Mouse (Mus musculus): ENCODE results near the gene Asb7. TPM values are rescaled to one million over a fixed set of nuclear protein-coding genes. Genes with fewer than 3 reads are reported as not detected.

The Asb7 gene
- 10.8 TPM for polyA plus RNA-seq (2015; fragmentation: Illumina TruSeq; extraction: RNeasy Lipid Tissue Mini Kit (QIAGEN cat#74804); ENCODE audit: insufficient read depth, low replicate concordance)

GRCm38 (mm10) chr7:66689294-66689619 lies at the start of gene Asb7:
Gene Asb7 (minus strand): TSS chr7:66689596.

GRCm38 (mm10) chr7:66689620-66690360 lies 394 bp upstream of the Asb7 start, which contains the start of gene Lins1:
Gene Lins1 (plus strand): TSS chr7:66689889.

Other genes with a start within 250 kb of the Asb7 start
- gene Lins1, start 293 bp upstream of the Asb7 start, polyA plus RNA-seq (2015; fragmentation: Illumina TruSeq; extraction: RNeasy Lipid Tissue Mini Kit (QIAGEN cat#74804); ENCODE audit: insufficient read depth, low replicate concordance): 9.6 TPM
- not detected for gene Cers3, start 53.9 kb upstream of the Asb7 start, polyA plus RNA-seq (2015; fragmentation: Illumina TruSeq; extraction: RNeasy Lipid Tissue Mini Kit (QIAGEN cat#74804); ENCODE audit: insufficient read depth, low replicate concordance)
- gene Adamts17, start 150.1 kb upstream of the Asb7 start, polyA plus RNA-seq (2015; fragmentation: Illumina TruSeq; extraction: RNeasy Lipid Tissue Mini Kit (QIAGEN cat#74804); ENCODE audit: insufficient read depth, low replicate concordance): 0.19 TPM

Measured in spleen, adult 10 weeks (tissue).